Mouse (Mus musculus) B cell, adult 2 months (primary cell): Measurements from ENCODE around the gene Rimbp3.
"Not testable (repeated sequence)": the region's sequence is repeated elsewhere in the genome, so short reads cannot be mapped to it uniquely, and the experiment has no call there.

ENCODE experiments used
- DNase-seq, 2 experiments: peaks; one replicate each; pipeline ENCODE4 v3.0.0; 2022

Rimbp3 gene

GRCm38 (mm10) chr16:17208389-17209361 lies at the start of gene Rimbp3:
Rimbp3 (plus strand) TSS chr16:17208603.
- DNase-seq: peak; percentile 79

GRCm38 (mm10) chr16:17165478-17165877 lies 42.9 kb upstream of the Rimbp3 start:
- DNase-seq: not testable (repeated sequence)

- DNase-seq: no peak
These were observed 41.2 kb upstream of the Rimbp3 start for GRCm38 (mm10) chr16:17167179-17167578.

- no peak for DNase-seq
These were observed 40.4 kb upstream of the Rimbp3 start for GRCm38 (mm10) chr16:17168049-17168448.

GRCm38 (mm10) chr16:17175765-17176164 lies 32.6 kb upstream of the Rimbp3 start:
- DNase-seq: no peak

DNA sequence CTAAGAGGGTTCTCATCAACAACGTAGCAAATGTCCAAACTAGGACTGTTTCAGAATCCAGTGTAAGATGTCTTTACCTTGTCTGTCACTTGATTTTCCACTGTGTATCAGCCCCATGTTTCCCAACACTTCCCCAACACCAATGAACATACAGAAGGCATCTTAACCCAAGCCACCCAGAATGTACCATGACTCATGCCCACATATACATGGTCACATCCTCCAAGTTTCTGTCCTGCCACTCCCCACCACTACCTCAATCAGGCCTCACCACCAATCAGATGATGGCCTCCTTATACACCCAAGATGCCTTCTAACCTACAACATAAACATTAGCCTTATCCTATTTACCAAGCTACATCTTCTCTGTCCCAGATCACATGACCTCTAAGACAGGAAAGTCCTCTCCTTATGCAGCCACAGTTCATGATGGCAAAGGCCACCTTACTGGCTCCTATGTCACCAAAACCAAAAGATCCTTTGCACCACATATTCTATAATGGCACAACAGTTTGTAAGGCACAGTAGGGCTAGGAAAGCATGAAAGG lies 30.7 kb upstream of the Rimbp3 start:
- no peak for DNase-seq

- no peak for DNase-seq
These were observed 28.7 kb upstream of the Rimbp3 start for GRCm38 (mm10) chr16:17179706-17180105.

DNA sequence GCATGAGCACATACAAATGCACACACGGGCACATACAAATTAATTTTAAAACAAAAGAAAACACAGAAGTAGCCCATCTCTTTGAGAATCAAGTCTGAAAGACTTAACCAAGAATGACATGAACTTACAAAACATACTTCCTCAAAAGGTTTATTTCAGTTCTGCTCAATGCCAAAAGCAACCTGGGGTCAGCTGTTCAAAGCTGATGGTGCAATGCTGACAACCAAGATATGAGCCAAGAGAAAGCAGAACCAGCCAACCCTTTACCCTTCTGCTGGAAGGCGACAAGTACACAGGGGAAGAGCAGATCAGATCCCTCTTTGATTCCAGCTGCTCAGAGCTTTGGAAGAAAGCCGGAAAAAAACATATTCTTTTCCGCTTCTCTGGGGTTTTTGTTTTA lies 27.0 kb upstream of the Rimbp3 start:
- DNase-seq: peak; percentile 57 to 63

- DNase-seq: no peak
These were observed 26.3 kb upstream of the Rimbp3 start for GRCm38 (mm10) chr16:17182136-17182535.

DNA sequence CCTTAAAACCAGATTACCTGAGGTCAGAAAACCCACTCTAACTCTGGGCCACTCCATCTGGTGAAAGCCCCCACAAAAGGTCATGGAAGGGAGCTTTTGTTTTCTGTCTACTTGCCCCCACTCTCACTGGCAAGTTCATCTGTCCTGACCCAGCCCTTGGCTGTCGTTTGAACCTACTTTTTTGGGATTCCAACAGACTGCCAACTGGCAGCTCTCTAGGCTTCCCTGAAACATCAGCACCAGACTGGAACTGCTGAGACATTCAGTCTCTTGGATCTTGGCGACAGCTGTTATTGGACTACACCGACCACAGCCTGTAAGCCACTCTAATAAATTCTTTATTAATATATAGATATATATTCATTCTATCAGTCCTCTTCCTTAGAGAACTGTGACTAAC lies 25.4 kb upstream of the Rimbp3 start:
- no peak for DNase-seq

- DNase-seq: no peak
These were observed 22.9 kb upstream of the Rimbp3 start for GRCm38 (mm10) chr16:17185475-17185874.

GRCm38 (mm10) chr16:17193823-17194222 lies 14.6 kb upstream of the Rimbp3 start:
- no peak for DNase-seq

DNA sequence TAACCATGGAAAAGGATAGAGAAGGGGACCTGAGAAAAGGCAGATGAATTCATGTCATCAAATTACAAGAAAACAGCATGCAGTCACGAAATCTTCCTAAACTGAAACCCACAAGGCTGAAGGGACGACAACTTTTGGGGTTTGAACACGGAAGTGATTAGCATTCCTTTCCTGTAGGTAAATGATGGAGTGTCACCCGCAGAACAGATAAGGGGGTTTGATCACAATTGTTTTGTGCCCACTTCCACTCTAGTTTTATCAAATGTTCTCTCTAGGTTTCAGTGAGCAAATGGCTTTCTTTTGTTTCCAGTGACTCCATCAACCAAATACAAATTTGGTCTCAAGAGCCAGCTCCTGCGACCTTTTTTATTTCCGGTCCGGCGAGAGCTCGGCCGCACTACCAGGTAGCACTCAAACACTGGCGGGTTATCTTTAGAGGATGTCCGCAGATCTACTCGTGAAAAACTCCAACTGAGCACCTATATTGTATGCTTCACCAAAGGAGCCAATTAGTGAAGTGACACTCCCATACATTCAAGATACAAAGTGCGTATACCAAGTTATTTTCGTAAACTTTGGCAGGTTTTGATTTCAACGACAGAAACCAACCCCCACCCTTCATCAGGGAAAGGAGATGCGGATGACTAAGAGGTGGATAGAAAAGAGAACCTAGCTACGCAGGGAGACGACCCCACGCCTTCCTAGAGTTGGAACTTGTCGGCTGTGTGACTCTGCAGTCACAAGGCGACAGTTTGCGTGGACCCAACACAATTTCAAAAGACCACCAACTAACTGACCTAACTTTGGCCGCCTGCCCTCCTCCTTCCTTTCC lies 8.1 kb upstream of the Rimbp3 start:
- no peak for DNase-seq

- peak; percentile 84 for DNase-seq
These were observed 7.3 kb upstream of the Rimbp3 start for GRCm38 (mm10) chr16:17200953-17201707.

DNA sequence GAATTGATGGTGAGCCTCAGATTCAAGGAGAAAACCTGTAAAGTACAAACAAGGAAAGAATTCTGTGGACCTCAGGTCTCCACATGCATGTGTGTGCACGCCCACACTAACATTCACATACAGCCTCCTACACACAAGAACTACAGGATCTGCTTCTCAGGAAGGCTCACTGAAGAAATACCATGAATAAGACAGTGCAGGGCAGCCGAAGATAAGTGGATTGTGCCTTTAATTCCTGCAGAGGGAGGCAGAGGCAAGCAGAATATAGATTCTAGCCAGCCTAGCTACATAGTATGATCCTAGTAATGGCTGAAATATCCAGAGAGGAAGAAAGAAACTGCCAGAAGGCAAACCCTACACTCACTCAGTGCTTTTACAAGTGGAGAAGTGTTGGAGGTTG lies 6.4 kb upstream of the Rimbp3 start:
- no peak for DNase-seq

DNA sequence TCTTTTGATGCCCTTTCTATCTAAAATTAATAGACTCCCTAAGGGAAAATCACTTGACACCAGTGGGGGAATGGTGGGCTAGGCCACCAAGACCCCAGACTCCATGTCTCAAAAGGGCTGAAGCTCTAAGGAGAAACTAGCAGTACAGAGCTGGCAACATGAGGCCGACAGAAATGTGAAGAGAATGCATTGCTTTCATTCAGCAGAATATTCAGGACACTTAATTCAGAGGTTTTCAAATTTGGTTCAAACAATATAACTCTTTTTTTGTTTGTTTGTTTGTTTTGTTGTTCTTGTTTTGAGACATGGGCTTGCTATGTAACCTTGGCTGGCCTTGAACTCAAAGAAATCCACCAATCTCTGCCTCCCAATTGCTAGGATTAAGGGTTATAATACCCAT lies 5.9 kb upstream of the Rimbp3 start, which contains the start of gene Ube2l3:
Ube2l3 (minus strand) TSS at position 101 of the 400 bp plus-strand sequence.
- DNase-seq: no peak

DNA sequence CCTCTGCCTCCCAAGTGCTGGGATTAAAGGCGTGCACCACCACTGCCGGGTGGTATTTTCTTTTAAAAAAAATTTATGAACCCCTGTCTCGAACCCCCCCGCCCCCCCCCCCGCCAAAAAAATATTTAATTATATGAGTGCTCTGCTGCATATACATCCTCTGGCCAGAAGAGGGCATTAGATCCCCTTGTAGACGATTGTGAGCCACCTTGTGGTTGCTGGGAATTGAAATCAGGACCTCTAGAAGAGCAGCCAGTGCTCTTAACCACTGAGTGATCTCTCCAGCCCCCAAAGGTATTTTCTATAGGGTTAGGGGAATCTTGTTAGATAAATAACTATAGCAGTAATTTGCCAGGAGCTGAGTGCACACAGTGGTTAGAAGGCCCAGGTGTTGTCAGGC lies 3.4 kb upstream of the Rimbp3 start:
- peak; percentile 64 to 69 for DNase-seq

GRCm38 (mm10) chr16:17209404-17209960 lies 1.1 kb downstream of the Rimbp3 start:
- peak in 1 of 2 experiments; percentile 37 for DNase-seq

GRCm38 (mm10) chr16:17209981-17210838 lies 1.8 kb downstream of the Rimbp3 start:
- peak; percentile 91 to 92 for DNase-seq

- DNase-seq: no peak
These were observed 8.7 kb downstream of the Rimbp3 start for GRCm38 (mm10) chr16:17216934-17217633.
